Mouse (Mus musculus) lung, adult 2 months (tissue): ENCODE results near the gene Fam102a.

Source experiments
- CTCF ChIP-seq: fragments of 200-500 bp; IDR thresholded peaks from 2 replicates; pipeline ENCODE4 v1.5.1; 2011; ENCODE audit warnings: mild to moderate bottlenecking, low read length, control low read depth; ENCODE audit not compliant: insufficient read depth
- POLR2A ChIP-seq: fragments of 200-500 bp; IDR thresholded peaks from 2 replicates; pipeline ENCODE4 v1.6.1; 2011; ENCODE audit warnings: low read depth, mild to moderate bottlenecking, control low read depth, low read length, borderline replicate concordance; ENCODE audit errors: extremely low read depth

- TF ChIP-seq CTCF (no peak), POLR2A (no peak)
Observed at GRCm38 (mm10) chr2:32543031-32543449, 7.9 kb downstream of the Fam102a start.
